Mouse (Mus musculus) liver, embryonic 14.5 days (tissue): ENCODE measurements at regions not wholly inside any gene's neighbourhood (a gene's known extent, or its start where the extent isn't known, plus 50 kb on each side); places are given as distances from the start of the nearest gene placed in this dataset.

Experiments
- CTCF ChIP-seq: IDR thresholded peaks from 2 replicates; pipeline ENCODE4 v1.5.1; 2016; ENCODE audit warnings: antibody characterized with exemption, low read depth, control low read depth
- EP300 ChIP-seq: IDR thresholded peaks from 2 replicates; pipeline ENCODE4 v1.6.1; 2016; ENCODE audit warnings: antibody characterized with exemption, low read depth

GRCm38 (mm10) chr11:89841853-89842252 lies 64.4 kb upstream of the Ankfn1 start:
- TF ChIP-seq CTCF (no peak), EP300 (no peak)
